Mouse (Mus musculus) olfactory bulb, adult 2 months (tissue): ENCODE data around the gene Ficd. TPM values are rescaled to one million over a fixed set of nuclear protein-coding genes. Genes with fewer than 3 reads are reported as not detected.

Experiments
- H3K27ac ChIP-seq: fragments of 200-500 bp; 2 replicates; pipeline ENCODE4 v1.5.1; 2012; ENCODE audit warnings: low read depth, low read length; ENCODE audit not compliant: insufficient read depth
- H3K4me1 ChIP-seq: fragments of 200-500 bp; 2 replicates; pipeline ENCODE4 v1.6.1; 2012; ENCODE audit warnings: low read length; ENCODE audit not compliant: control insufficient read depth, insufficient read depth
- H3K4me3 ChIP-seq: fragments of 200-500 bp; 2 replicates; pipeline ENCODE4 v1.5.1; 2012; ENCODE audit warnings: mild to moderate bottlenecking, low read depth, low read length, moderate library complexity; ENCODE audit not compliant: insufficient read depth
- CTCF ChIP-seq: fragments of 200-500 bp; IDR thresholded peaks from 2 replicates; pipeline ENCODE4 v1.5.1; 2012; ENCODE audit warnings: low read depth, mild to moderate bottlenecking, low read length, moderate library complexity; ENCODE audit not compliant: insufficient read depth
- POLR2A ChIP-seq: fragments of 200-500 bp; IDR thresholded peaks from 2 replicates; pipeline ENCODE4 v1.6.1; 2012; ENCODE audit warnings: mild to moderate bottlenecking, low read depth, low read length, moderate library complexity; ENCODE audit not compliant: insufficient read depth
- WGBS: fragments of 180-500 bp; shearing (Covaris S2); methylation state at CpG from one replicate; pipeline ENCODE4 v1.1.7; 2018; 5-methylcytosine and 5-hydroxymethylcytosine counted together
- polyA plus RNA-seq: library from polyadenylated mRNA; stranded (reverse); fragments of >200 nt; gene quantifications from 2 replicates; pipeline ENCODE4 v1.2.4, GENCODE M21; 2012; ENCODE audit warnings: low replicate concordance; ENCODE audit not compliant: missing spikeins, insufficient read depth, insufficient read length

Ficd gene
- polyA plus RNA-seq, 1 experiment: not detected

GRCm38 (mm10) chr5:113786985-113787384, 51.4 kb downstream of the Ficd start:
- Histone ChIP-seq H3K4me3 (no peak overlapping the region), H3K4me1 (peaks cover 30% of the 10 kb centered on the region), H3K27ac (no peak overlapping the region)
- no peak for TF ChIP-seq POLR2A
- no peak for TF ChIP-seq CTCF
- 84% methylated on average over 5 of the region's 5 CpGs for WGBS

DNA sequence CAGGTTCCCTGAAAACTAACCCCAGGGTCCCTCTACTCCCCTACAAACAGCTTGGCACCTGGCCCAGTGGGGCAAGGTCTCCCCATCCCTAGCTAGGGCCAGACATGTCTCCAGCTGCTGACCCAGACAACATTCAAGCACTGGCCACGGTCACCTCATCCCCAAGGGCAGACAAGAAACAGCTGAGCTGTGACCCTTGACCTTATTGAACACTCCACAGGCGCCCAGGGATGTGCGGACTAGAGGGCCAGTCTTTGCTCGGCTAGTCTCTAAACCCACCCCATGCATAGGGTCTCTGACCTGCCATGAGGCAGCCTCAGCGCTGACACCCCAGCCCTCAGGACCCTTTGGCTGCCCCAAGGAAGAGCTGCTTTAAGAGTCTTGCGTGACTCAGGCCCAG, 53.0 kb downstream of the Ficd start:
- Histone ChIP-seq H3K4me1 (peaks cover 17% of the 10 kb centered on the region), H3K27ac (no peak overlapping the region), H3K4me3 (no peak overlapping the region)
- TF ChIP-seq POLR2A: no peak
- TF ChIP-seq CTCF: no peak
- 80% methylated on average over 6 of the region's 6 CpGs for WGBS

GRCm38 (mm10) chr5:113789075-113789788, 53.6 kb downstream of the Ficd start:
- WGBS: 24% methylated on average over 7 of the region's 7 CpGs
- Histone ChIP-seq H3K4me3 (no peak overlapping the region), H3K27ac (no peak overlapping the region), H3K4me1 (peaks cover 14% of the 10 kb centered on the region)
- no peak for TF ChIP-seq CTCF
- TF ChIP-seq POLR2A: no peak

Other genes with a start within 250 kb of the Ficd start
- gene Wscd2, start 245.5 kb upstream of the Ficd start, polyA plus RNA-seq: not detected in 2 replicates
- gene Cmklr1, start 85.4 kb upstream of the Ficd start, polyA plus RNA-seq: not detected in 2 replicates
- not detected in 2 replicates for gene 1700069L16Rik, start 11.0 kb upstream of the Ficd start, polyA plus RNA-seq
- gene Sart3, start 36.7 kb downstream of the Ficd start, polyA plus RNA-seq: not detected in 2 replicates
- not detected in 2 replicates for gene Iscu, start 36.9 kb downstream of the Ficd start, polyA plus RNA-seq
- not detected in 2 replicates for gene Tmem119, start 64.7 kb downstream of the Ficd start, polyA plus RNA-seq
- 486 TPM in 1 of 2 replicates, not detected in the other for gene Selplg, start 96.8 kb downstream of the Ficd start, polyA plus RNA-seq
- gene Coro1c, start 173.0 kb downstream of the Ficd start, polyA plus RNA-seq: not detected in 2 replicates